Mouse (Mus musculus) C2C12 (cell line): ENCODE results near the gene Abtb1. TPM values are rescaled to one million over a fixed set of nuclear protein-coding genes. Genes with fewer than 3 reads are reported as not detected.

Experiments
- H3K27me3 ChIP-seq: one replicate; pipeline ENCODE4 v1.6.1; 2011; ENCODE audit not compliant: control insufficient read depth, insufficient read depth, insufficient read length
- H3K36me3 ChIP-seq: one replicate; pipeline ENCODE4 v1.6.1; 2011; ENCODE audit not compliant: control insufficient read depth, insufficient read depth
- H3K4me3 ChIP-seq: one replicate; pipeline ENCODE4 v1.5.1; 2011; ENCODE audit warnings: mild to moderate bottlenecking, control low read depth; ENCODE audit not compliant: poor library complexity, insufficient read depth, severe bottlenecking
- H3K79me2 ChIP-seq: one replicate; pipeline ENCODE4 v1.6.1; 2011; ENCODE audit not compliant: control insufficient read depth, insufficient read depth
- H3K79me3 ChIP-seq: one replicate; pipeline ENCODE4 v1.6.1; 2011; ENCODE audit warnings: low read depth, control low read depth
- H3ac ChIP-seq: one replicate; pipeline ENCODE3; 2011; ENCODE audit warnings: low read depth; ENCODE audit not compliant: control insufficient read depth, insufficient read length
- CEBPB ChIP-seq: IDR thresholded peaks from one replicate; pipeline ENCODE4 v1.6.1; 2011; ENCODE audit warnings: low read depth, mild to moderate bottlenecking, control low read depth, moderate library complexity
- CTCF ChIP-seq: IDR thresholded peaks from one replicate; pipeline ENCODE4 v1.5.1; 2011; ENCODE audit not compliant: control insufficient read depth, insufficient read depth, insufficient read length
- FOSL1 ChIP-seq: IDR thresholded peaks from one replicate; pipeline ENCODE4 v1.8.0; 2011; ENCODE audit warnings: mild to moderate bottlenecking, low read length; ENCODE audit not compliant: poor library complexity, insufficient read depth, severe bottlenecking
- MAX ChIP-seq: IDR thresholded peaks from one replicate; pipeline ENCODE4 v1.6.1; 2011; ENCODE audit warnings: mild to moderate bottlenecking, control low read depth
- MYOD1 ChIP-seq: IDR thresholded peaks from one replicate; pipeline ENCODE4 v1.6.1; 2011; ENCODE audit warnings: low read depth; ENCODE audit not compliant: control insufficient read depth, insufficient read length
- MYOG ChIP-seq: IDR thresholded peaks from one replicate; pipeline ENCODE4 v1.6.1; 2011; ENCODE audit not compliant: control insufficient read depth, insufficient read length; ENCODE audit errors: extremely low read depth
- USF1 ChIP-seq: IDR thresholded peaks from one replicate; pipeline ENCODE4 v1.6.1; 2011; ENCODE audit warnings: low read depth, mild to moderate bottlenecking, control low read depth, moderate library complexity
- polyA plus RNA-seq: library from polyadenylated mRNA; unstranded; fragments of >200 nt; fragmentation: generic; extraction: Trizol; gene quantifications from one replicate; pipeline ENCODE4 v1.2.1, GENCODE M21; 2012; ENCODE audit warnings: missing spikeins

The Abtb1 gene
- polyA plus RNA-seq, 1 experiment, result 6.7 TPM

DNA sequence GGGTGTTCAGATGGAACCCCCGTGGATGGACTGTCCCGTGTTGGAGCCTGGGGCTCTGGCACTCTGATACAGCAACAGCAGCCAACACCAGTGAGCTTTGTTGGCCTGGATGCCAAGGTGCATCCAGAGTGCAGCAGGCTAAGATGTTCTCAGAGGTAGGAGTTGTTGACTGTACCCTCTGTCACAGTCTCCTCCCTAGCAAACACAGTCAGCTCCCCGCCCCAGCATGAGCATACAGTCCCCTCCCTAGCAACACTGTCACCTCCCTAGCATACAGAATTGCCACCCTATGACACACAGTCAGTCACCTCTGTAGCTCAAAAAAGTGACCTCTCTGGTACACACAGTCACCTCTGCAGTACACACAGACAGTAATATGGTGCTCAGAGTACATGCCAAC, 24.9 kb downstream of the Abtb1 start:
- no peaks in the 10 kb centered on the region for H3K79me2 ChIP-seq
- H3K36me3 ChIP-seq, result no peaks in the 10 kb centered on the region
- H3K4me3 ChIP-seq, result no peak overlapping the region
- no peaks in the 10 kb centered on the region for H3K79me3 ChIP-seq
- H3K27me3 ChIP-seq, result no peaks in the 10 kb centered on the region
- no peak for TF ChIP-seq MAX
- no peak for TF ChIP-seq USF1
- TF ChIP-seq FOSL1, result no peak
- TF ChIP-seq MYOG, result no peak
- no peak for TF ChIP-seq MYOD1
- no peak for TF ChIP-seq CTCF
- TF ChIP-seq CEBPB, result no peak
- H3ac ChIP-seq, result no peak overlapping the region

DNA sequence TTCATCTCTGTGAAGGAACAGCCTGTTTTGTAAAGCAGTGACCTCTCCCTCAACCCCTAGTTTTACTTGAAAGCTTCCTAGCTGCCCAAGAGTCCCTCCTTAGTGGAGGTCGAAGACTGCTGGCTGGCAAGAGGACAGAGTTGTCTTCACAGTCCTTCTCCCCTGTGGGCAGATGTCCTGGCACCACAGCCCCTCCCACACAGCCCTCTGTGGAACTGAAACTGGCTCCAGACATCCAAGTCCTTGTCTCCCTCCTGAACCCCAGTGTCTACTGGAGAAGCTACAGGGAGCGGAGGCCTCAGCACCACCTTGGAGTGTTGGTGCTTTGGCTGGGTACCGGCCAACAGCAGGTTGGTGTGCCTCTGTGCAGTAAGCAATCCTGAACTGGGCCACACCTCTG, 26.3 kb downstream of the Abtb1 start:
- Histone ChIP-seq H3K79me3 (no peaks in the 10 kb centered on the region), H3K27me3 (no peaks in the 10 kb centered on the region), H3ac (no peak overlapping the region), H3K36me3 (no peaks in the 10 kb centered on the region), H3K4me3 (no peak overlapping the region), H3K79me2 (no peaks in the 10 kb centered on the region)
- TF ChIP-seq MAX, result no peak
- no peak for TF ChIP-seq CEBPB
- no peak for TF ChIP-seq CTCF
- no peak for TF ChIP-seq MYOD1
- TF ChIP-seq FOSL1, result no peak
- TF ChIP-seq MYOG, result no peak
- no peak for TF ChIP-seq USF1

DNA sequence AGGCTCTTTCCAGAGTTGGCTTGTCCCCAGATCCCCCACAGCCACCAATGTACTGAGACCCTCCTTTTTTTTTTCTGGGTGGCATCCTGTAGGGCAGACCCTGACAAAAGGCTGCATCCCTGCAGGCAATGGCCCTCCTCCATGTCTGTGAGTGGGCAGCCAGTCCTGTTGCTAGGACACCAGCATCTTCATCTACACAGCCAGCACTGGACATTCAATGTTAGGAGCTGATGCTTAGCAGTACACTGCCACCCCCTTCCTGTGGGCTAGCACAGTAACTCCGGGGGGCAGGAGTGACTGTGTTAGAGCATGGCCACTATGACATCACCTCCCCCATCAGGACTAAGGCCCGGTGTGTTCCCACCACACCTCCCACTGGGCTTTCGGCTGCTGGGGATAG, 26.7 kb downstream of the Abtb1 start:
- Histone ChIP-seq H3K36me3 (no peaks in the 10 kb centered on the region), H3ac (no peak overlapping the region), H3K4me3 (no peak overlapping the region), H3K79me2 (no peaks in the 10 kb centered on the region), H3K27me3 (no peaks in the 10 kb centered on the region), H3K79me3 (no peaks in the 10 kb centered on the region)
- TF ChIP-seq MYOG (no peak), MYOD1 (no peak), MAX (no peak), CTCF (no peak), FOSL1 (no peak)

DNA sequence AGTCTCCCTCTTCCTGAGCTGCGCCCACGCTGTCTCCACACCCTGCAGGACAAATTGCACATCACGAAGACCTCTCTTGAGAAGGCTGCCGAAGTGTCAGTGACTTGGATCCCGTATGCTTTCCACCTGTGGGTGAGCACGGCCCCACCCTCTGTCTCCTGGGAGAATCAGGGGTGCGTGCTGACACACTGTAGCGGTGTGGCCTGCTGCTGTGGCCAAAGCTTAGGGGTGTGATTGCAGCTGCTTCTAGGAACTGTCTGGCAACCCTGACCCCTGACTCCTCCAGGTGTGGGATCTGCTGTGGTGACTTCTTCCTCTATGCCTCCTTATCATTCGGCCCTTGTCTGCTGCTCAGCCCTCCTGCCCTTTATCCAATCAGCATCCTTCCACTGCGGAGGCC, 28.0 kb downstream of the Abtb1 start:
- no peak overlapping the region for H3K4me3 ChIP-seq
- no peaks in the 10 kb centered on the region for H3K36me3 ChIP-seq
- no peaks in the 10 kb centered on the region for H3K79me2 ChIP-seq
- no peaks in the 10 kb centered on the region for H3K79me3 ChIP-seq
- H3K27me3 ChIP-seq, result no peaks in the 10 kb centered on the region
- TF ChIP-seq MYOG (no peak), FOSL1 (no peak), MAX (no peak), USF1 (no peak), MYOD1 (no peak), CEBPB (no peak), CTCF (no peak)
- H3ac ChIP-seq, result no peak overlapping the region

DNA sequence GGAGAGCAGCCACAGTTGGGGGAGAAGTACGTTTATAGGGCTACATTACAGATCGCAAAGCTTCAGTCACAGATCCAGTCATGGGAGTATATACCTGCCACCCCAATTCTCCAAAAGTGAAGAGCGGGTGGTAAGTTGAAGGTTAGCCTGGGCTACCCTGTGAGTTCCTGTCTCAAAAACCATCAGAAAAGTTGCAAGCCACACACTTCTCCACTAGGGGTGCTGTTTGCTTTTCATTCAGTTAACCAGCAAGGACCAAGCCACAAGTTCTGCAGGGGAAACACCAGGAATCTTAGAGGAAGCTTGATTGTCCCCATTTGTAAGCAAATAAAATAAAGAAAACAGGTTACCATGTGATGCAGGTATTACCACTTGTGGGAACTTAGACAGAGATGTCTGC, 28.9 kb downstream of the Abtb1 start:
- Histone ChIP-seq H3K36me3 (no peaks in the 10 kb centered on the region), H3K79me3 (no peaks in the 10 kb centered on the region), H3ac (no peak overlapping the region), H3K27me3 (no peaks in the 10 kb centered on the region), H3K79me2 (no peaks in the 10 kb centered on the region), H3K4me3 (no peak overlapping the region)
- no peak for TF ChIP-seq FOSL1
- no peak for TF ChIP-seq CEBPB
- TF ChIP-seq CTCF, result peak; percentile 22
- TF ChIP-seq MYOD1, result no peak
- no peak for TF ChIP-seq USF1

DNA sequence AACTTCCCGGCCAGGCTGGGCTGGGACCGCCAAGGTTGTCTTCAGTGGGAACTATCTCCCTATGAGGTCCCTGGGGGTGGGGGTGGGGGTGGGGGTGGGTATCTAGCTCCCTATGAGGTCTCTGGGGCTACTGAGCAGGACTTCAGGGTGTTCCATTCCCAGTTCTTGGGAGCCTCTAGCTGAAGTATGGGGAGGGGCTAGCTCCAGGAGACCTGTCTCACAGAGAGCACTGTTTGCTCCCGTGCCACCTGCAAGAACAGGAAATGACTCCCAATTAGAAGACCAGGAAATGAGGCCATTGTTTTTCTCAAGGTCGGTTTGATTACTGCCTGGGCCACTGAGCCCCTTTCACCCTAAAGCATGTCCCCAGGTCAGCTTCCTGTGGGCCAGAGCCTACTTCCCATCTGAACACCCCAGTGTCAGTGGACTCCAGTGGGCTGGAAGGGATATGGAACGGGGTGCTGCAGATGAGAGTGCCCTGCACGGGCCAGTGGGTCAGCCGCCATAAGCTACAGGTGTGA, 29.8 kb downstream of the Abtb1 start:
- Histone ChIP-seq H3K4me3 (no peak overlapping the region), H3K79me2 (no peaks in the 10 kb centered on the region), H3K36me3 (no peaks in the 10 kb centered on the region), H3ac (no peak overlapping the region), H3K79me3 (no peaks in the 10 kb centered on the region), H3K27me3 (no peaks in the 10 kb centered on the region)
- TF ChIP-seq MYOG, result no peak
- no peak for TF ChIP-seq CEBPB
- TF ChIP-seq FOSL1, result no peak
- no peak for TF ChIP-seq CTCF
- TF ChIP-seq MYOD1, result no peak
- TF ChIP-seq MAX, result no peak
- no peak for TF ChIP-seq USF1

DNA sequence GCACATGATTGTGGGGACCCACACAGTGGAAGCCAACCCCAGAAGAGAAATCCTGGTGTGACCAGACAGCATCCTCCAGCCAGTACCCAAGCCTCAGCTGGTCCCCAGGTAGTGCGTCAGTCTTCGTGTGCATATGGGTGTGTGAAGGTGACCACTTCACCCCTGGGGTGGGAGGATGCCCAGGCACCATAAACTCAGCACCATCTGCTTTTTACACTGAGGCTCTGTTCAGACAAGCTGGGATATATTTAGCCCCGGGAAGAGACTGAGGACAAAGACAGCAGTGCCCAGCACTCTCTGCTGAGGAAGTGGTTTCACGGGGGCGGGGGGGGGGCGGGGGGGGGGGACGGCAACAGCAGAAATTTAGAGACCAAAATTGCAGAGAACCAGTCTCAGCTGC, 30.4 kb downstream of the Abtb1 start:
- TF ChIP-seq MYOG (no peak), FOSL1 (no peak), CEBPB (no peak), USF1 (no peak), MAX (no peak), MYOD1 (no peak), CTCF (no peak)
- Histone ChIP-seq H3K36me3 (no peaks in the 10 kb centered on the region), H3ac (no peak overlapping the region), H3K79me2 (no peaks in the 10 kb centered on the region), H3K79me3 (no peaks in the 10 kb centered on the region), H3K27me3 (no peaks in the 10 kb centered on the region), H3K4me3 (no peak overlapping the region)
